25 mouse cellular contexts compared by ENCODE assay signal in genomic region chr17:31437482-31437881, GRCm38 (mm10). TPM values are rescaled to one million over a fixed set of nuclear protein-coding genes. Genes with fewer than 3 reads are reported as not detected.
DNase-seq lines count a peak whose midpoint lies in the region; ATAC-seq lines count a peak whose summit lies in the region.
"Had no signal": no experiment of that assay in that cellular context is flagged by ENCODE, and none has a peak within 500 bp of the region (broad histone marks: within the 10 kb centered on the region; RNA-seq: fewer than 3 reads in every experiment).

No protein-coding gene starts in this region.

- H3K9me3 ChIP-seq in forebrain, embryonic 15.5 days, result no peaks in the 10 kb centered on the region
- H3K9me3 ChIP-seq in forebrain, embryonic 13.5 days (replicated peaks), result no peaks in the 10 kb centered on the region
- H3K9me3 ChIP-seq: forebrain, embryonic 10.5 days; heart, embryonic 12.5 days; heart, embryonic 15.5 days; hindbrain, embryonic 10.5 days; hindbrain, embryonic 13.5 days; kidney, embryonic 15.5 days had no signal

- peak overlapping the region; percentile 20; the same call in 1 of the 2 replicates for H3K27ac ChIP-seq in forebrain, embryonic 15.5 days (replicated peaks)
- no peak overlapping the region for H3K27ac ChIP-seq in forebrain, embryonic 13.5 days
- H3K27ac ChIP-seq: forebrain, embryonic 10.5 days; heart, embryonic 15.5 days; hindbrain, embryonic 10.5 days; hindbrain, embryonic 13.5 days; kidney, embryonic 15.5 days had no signal

- H3K4me3 ChIP-seq in forebrain, embryonic 15.5 days, result no peak overlapping the region
- H3K4me3 ChIP-seq in forebrain, embryonic 13.5 days, result no peak overlapping the region
- H3K4me3 ChIP-seq: forebrain, embryonic 10.5 days; heart, embryonic 12.5 days; heart, embryonic 15.5 days; hindbrain, embryonic 10.5 days; hindbrain, embryonic 13.5 days; kidney, embryonic 15.5 days had no signal

- peaks cover 38% of the 10 kb centered on the region for H3K4me1 ChIP-seq in forebrain, embryonic 15.5 days
- H3K4me1 ChIP-seq in forebrain, embryonic 13.5 days, result peaks cover 38% of the 10 kb centered on the region

- no peak overlapping the region for H3K9ac ChIP-seq in forebrain, embryonic 15.5 days (replicated peaks)
- H3K9ac ChIP-seq in forebrain, embryonic 13.5 days, result no peak overlapping the region
- H3K9ac ChIP-seq: heart, embryonic 12.5 days; heart, embryonic 15.5 days; hindbrain, embryonic 13.5 days; kidney, embryonic 15.5 days had no signal

- H3K27me3 ChIP-seq in forebrain, embryonic 15.5 days, result no peaks in the 10 kb centered on the region
- H3K27me3 ChIP-seq in forebrain, embryonic 13.5 days, result no peaks in the 10 kb centered on the region
- H3K27me3 ChIP-seq: heart, embryonic 12.5 days; heart, embryonic 15.5 days; kidney, embryonic 15.5 days had no signal

- peak; percentile 30 to 36 for DNase-seq in cerebellum, adult 18-20 months
- peak; percentile 63 to 65 for DNase-seq in cerebellum, postnatal 14 days
- no peak for DNase-seq in cerebellum, adult 8-10 months
- DNase-seq in induced T-regulatory cell, adult 2 months (ENCODE audit: low read depth), result peak; percentile 26
- DNase-seq in spleen, adult 12 weeks (ENCODE audit: low spot score), result no peak
- DNase-seq: adrenal gland, adult 2 months; adrenal gland, postnatal 25 days; gastrocnemius, postnatal 25 days; heart, adult 18-20 months; heart, postnatal 10 days; heart, postnatal 36 days; kidney, adult 11 months; kidney, adult 8-10 months had no signal

- ATAC-seq in cerebellum, adult (ENCODE audit: insufficient number of reproducible peaks, low FRiP score, low TSS enrichment), result no peak
- no peak for ATAC-seq in forebrain, embryonic 15.5 days (replicated peaks)
- no peak for ATAC-seq in forebrain, embryonic 13.5 days
- ATAC-seq: forebrain, embryonic 14.5 days; hindbrain, embryonic 16.5 days had no signal

- WGBS in forebrain, embryonic 15.5 days, result 96% methylated on average over 9 of the region's 9 CpGs
- WGBS in forebrain, embryonic 13.5 days, result 95% methylated on average over 9 of the region's 9 CpGs

- no peak overlapping the region for H3K4me2 ChIP-seq in forebrain, embryonic 15.5 days (replicated peaks)
- H3K4me2 ChIP-seq in forebrain, embryonic 13.5 days, result no peak overlapping the region
- H3K4me2 ChIP-seq: heart, embryonic 12.5 days; heart, embryonic 15.5 days; hindbrain, embryonic 13.5 days; kidney, embryonic 15.5 days had no signal

- H3K36me3 ChIP-seq in forebrain, embryonic 15.5 days, result no peaks in the 10 kb centered on the region
- peaks cover 5% of the 10 kb centered on the region; the same call in 1 of the 2 replicates for H3K36me3 ChIP-seq in forebrain, embryonic 13.5 days (ENCODE audit: poor library complexity, severe bottlenecking)
- H3K36me3 ChIP-seq: forebrain, embryonic 10.5 days; heart, embryonic 12.5 days; heart, embryonic 15.5 days; hindbrain, embryonic 10.5 days; kidney, embryonic 15.5 days had no signal

RNA-seq across cellular contexts. Expression of gene Pde9a, which starts 51.5 kb away (rescaled TPM):
- 58.4 and 59.6 TPM in 2 replicates for polyA plus RNA-seq in forebrain, embryonic 15.5 days (2015; fragmentation: Nextera tagmentation; extraction: Ambion mirVana)
- polyA plus RNA-seq in forebrain, embryonic 13.5 days (2015; fragmentation: Nextera tagmentation; extraction: Ambion mirVana), result 46.4 and 52.3 TPM in 2 replicates
- polyA plus RNA-seq: inflammation-experienced regulatory T-cells, adult 6 months had no signal

Comparison
In these comparisons a context has a peak if more than half of its experiments do, and no peak if none do; other contexts are left out.
1. DNase-seq: peak in cerebellum, adult 18-20 months (2 of 2), cerebellum, postnatal 14 days (2 of 2) and induced T-regulatory cell, adult 2 months (single experiment); none in cerebellum, adult 8-10 months (single experiment) and spleen, adult 12 weeks (single experiment).